Mouse (Mus musculus): Measurements from ENCODE around the gene Gm10642. TPM values are rescaled to one million over a fixed set of nuclear protein-coding genes. Genes with fewer than 3 reads are reported as not detected.

The Gm10642 gene
- polyA plus RNA-seq, 1 experiment from 2014 or later = 0.42 TPM

GRCm38 (mm10) chr9:70657013-70657967 lies 1.2 kb downstream of the Gm10642 start, which contains the start of gene Mindy2:
TSS of gene Mindy2 (minus strand) at chr9:70657174.
- WGBS = under 1% methylated on average over 67 of the region's 67 CpGs
- Histone ChIP-seq H3K9ac (replicated peaks) (peak within 1 kb of the TSS; percentile 99), H3K9me3 (replicated peaks) (no peaks in the 10 kb centered on the region), H3K4me2 (peak within 1 kb of the TSS; percentile 71), H3K27me3 (replicated peaks) (no peaks in the 10 kb centered on the region), H3K27ac (replicated peaks) (peak within 1 kb of the TSS; percentile 97), H3K36me3 (no peaks in the 10 kb centered on the region), H3K4me3 (replicated peaks) (peak within 1 kb of the TSS; percentile 99), H3K4me1 (peaks cover 33% of the 10 kb centered on the region)
- ATAC-seq (ENCODE audit: low FRiP score) = peak; percentile 97

GRCm38 (mm10) chr9:70658266-70658665 lies 2.2 kb downstream of the Gm10642 start:
- Histone ChIP-seq H3K36me3 (no peaks in the 10 kb centered on the region), H3K9me3 (replicated peaks) (no peaks in the 10 kb centered on the region), H3K27ac (replicated peaks) (no peak overlapping the region), H3K4me1 (peaks cover 24% of the 10 kb centered on the region), H3K9ac (replicated peaks) (no peak overlapping the region), H3K27me3 (replicated peaks) (no peaks in the 10 kb centered on the region), H3K4me2 (no peak overlapping the region), H3K4me3 (replicated peaks) (no peak overlapping the region)
- ATAC-seq (ENCODE audit: low FRiP score) = no peak
- WGBS = 61% methylated on average over 2 of the region's 2 CpGs

GRCm38 (mm10) chr9:70664847-70665246 lies 8.8 kb downstream of the Gm10642 start:
- H3K9me3 ChIP-seq (replicated peaks) = no peaks in the 10 kb centered on the region
- H3K4me2 ChIP-seq = no peak overlapping the region
- H3K36me3 ChIP-seq = no peaks in the 10 kb centered on the region
- H3K4me1 ChIP-seq = no peaks in the 10 kb centered on the region
- H3K27me3 ChIP-seq (replicated peaks) = no peaks in the 10 kb centered on the region
- H3K9ac ChIP-seq (replicated peaks) = no peak overlapping the region
- no peak overlapping the region for H3K27ac ChIP-seq (replicated peaks)
- no peak overlapping the region for H3K4me3 ChIP-seq (replicated peaks)
- no peak for ATAC-seq (ENCODE audit: low FRiP score)
- 79% methylated on average over 4 of the region's 4 CpGs for WGBS

GRCm38 (mm10) chr9:70665372-70666145 lies 9.5 kb downstream of the Gm10642 start:
- WGBS = 72% methylated on average over 16 of the region's 16 CpGs
- Histone ChIP-seq H3K4me2 (no peak overlapping the region), H3K9me3 (replicated peaks) (no peaks in the 10 kb centered on the region), H3K4me1 (no peaks in the 10 kb centered on the region), H3K4me3 (replicated peaks) (no peak overlapping the region), H3K27ac (replicated peaks) (no peak overlapping the region), H3K36me3 (no peaks in the 10 kb centered on the region), H3K27me3 (replicated peaks) (no peaks in the 10 kb centered on the region), H3K9ac (replicated peaks) (no peak overlapping the region)
- no peak for ATAC-seq (ENCODE audit: low FRiP score)

GRCm38 (mm10) chr9:70666811-70667210 lies 10.8 kb downstream of the Gm10642 start:
- no peak overlapping the region for H3K4me2 ChIP-seq

GRCm38 (mm10) chr9:70668048-70668447 lies 12.0 kb downstream of the Gm10642 start:
- H3K9me3 ChIP-seq (replicated peaks) = no peaks in the 10 kb centered on the region
- H3K27ac ChIP-seq (replicated peaks) = no peak overlapping the region
- H3K4me1 ChIP-seq = no peaks in the 10 kb centered on the region
- H3K4me2 ChIP-seq = no peak overlapping the region
- no peaks in the 10 kb centered on the region for H3K27me3 ChIP-seq (replicated peaks)
- no peak for ATAC-seq (ENCODE audit: low FRiP score)
- H3K4me3 ChIP-seq (replicated peaks) = no peak overlapping the region
- H3K9ac ChIP-seq (replicated peaks) = no peak overlapping the region
- H3K36me3 ChIP-seq = no peaks in the 10 kb centered on the region

More at GRCm38 (mm10) chr9:70666811-70667210, 10.8 kb downstream of the Gm10642 start:
- no peaks in the 10 kb centered on the region for H3K27me3 ChIP-seq (replicated peaks)
- ATAC-seq (ENCODE audit: low FRiP score) = no peak
- no peaks in the 10 kb centered on the region for H3K36me3 ChIP-seq
- H3K27ac ChIP-seq (replicated peaks) = no peak overlapping the region
- WGBS = 77% methylated on average over 7 of the region's 7 CpGs
- no peak overlapping the region for H3K9ac ChIP-seq (replicated peaks)
- no peaks in the 10 kb centered on the region for H3K9me3 ChIP-seq (replicated peaks)
- no peak overlapping the region for H3K4me3 ChIP-seq (replicated peaks)
- no peaks in the 10 kb centered on the region for H3K4me1 ChIP-seq

- Histone ChIP-seq H3K9me3 (replicated peaks) (no peaks in the 10 kb centered on the region), H3K4me2 (no peak overlapping the region), H3K9ac (replicated peaks) (no peak overlapping the region), H3K36me3 (no peaks in the 10 kb centered on the region), H3K27ac (replicated peaks) (no peak overlapping the region), H3K27me3 (replicated peaks) (no peaks in the 10 kb centered on the region), H3K4me3 (replicated peaks) (no peak overlapping the region), H3K4me1 (no peaks in the 10 kb centered on the region)
- 67% methylated on average over 2 of the region's 2 CpGs for WGBS
- no peak for ATAC-seq (ENCODE audit: low FRiP score)
Measured at GRCm38 (mm10) chr9:70669197-70669596, 13.1 kb downstream of the Gm10642 start.

- Histone ChIP-seq H3K4me2 (no peak overlapping the region), H3K27me3 (replicated peaks) (no peaks in the 10 kb centered on the region), H3K27ac (replicated peaks) (no peak overlapping the region), H3K36me3 (no peaks in the 10 kb centered on the region), H3K4me1 (no peaks in the 10 kb centered on the region), H3K9ac (replicated peaks) (no peak overlapping the region), H3K4me3 (replicated peaks) (no peak overlapping the region), H3K9me3 (replicated peaks) (no peaks in the 10 kb centered on the region)
- no peak for ATAC-seq (ENCODE audit: low FRiP score)
- WGBS = 89% methylated on average over 6 of the region's 6 CpGs
Measured at GRCm38 (mm10) chr9:70670381-70670780, 14.3 kb downstream of the Gm10642 start.

- Histone ChIP-seq H3K9me3 (replicated peaks) (no peaks in the 10 kb centered on the region), H3K4me2 (no peak overlapping the region), H3K36me3 (no peaks in the 10 kb centered on the region), H3K9ac (replicated peaks) (no peak overlapping the region), H3K4me1 (no peaks in the 10 kb centered on the region), H3K4me3 (replicated peaks) (no peak overlapping the region), H3K27me3 (replicated peaks) (no peaks in the 10 kb centered on the region), H3K27ac (replicated peaks) (no peak overlapping the region)
- no peak for ATAC-seq (ENCODE audit: low FRiP score)
- WGBS = 85% methylated on average over 6 of the region's 6 CpGs
Measured at GRCm38 (mm10) chr9:70671278-70671677, 15.2 kb downstream of the Gm10642 start.

- no peak overlapping the region for H3K4me3 ChIP-seq (replicated peaks)
- no peak overlapping the region for H3K9ac ChIP-seq (replicated peaks)
- no peak overlapping the region for H3K4me2 ChIP-seq
- H3K27ac ChIP-seq (replicated peaks) = no peak overlapping the region
- ATAC-seq (ENCODE audit: low FRiP score) = no peak
- no peaks in the 10 kb centered on the region for H3K27me3 ChIP-seq (replicated peaks)
- no peaks in the 10 kb centered on the region for H3K4me1 ChIP-seq
- H3K9me3 ChIP-seq (replicated peaks) = no peaks in the 10 kb centered on the region
- H3K36me3 ChIP-seq = no peaks in the 10 kb centered on the region
- 61% methylated on average over 10 of the region's 10 CpGs for WGBS
Measured at GRCm38 (mm10) chr9:70671772-70672579, 15.9 kb downstream of the Gm10642 start.

GRCm38 (mm10) chr9:70673656-70674055 lies 17.6 kb downstream of the Gm10642 start:
- Histone ChIP-seq H3K27me3 (replicated peaks) (no peaks in the 10 kb centered on the region), H3K4me1 (no peaks in the 10 kb centered on the region), H3K36me3 (no peaks in the 10 kb centered on the region), H3K4me3 (replicated peaks) (no peak overlapping the region), H3K9me3 (replicated peaks) (no peaks in the 10 kb centered on the region), H3K27ac (replicated peaks) (no peak overlapping the region), H3K9ac (replicated peaks) (no peak overlapping the region), H3K4me2 (no peak overlapping the region)
- 97% methylated on average over 4 of the region's 4 CpGs for WGBS
- no peak for ATAC-seq (ENCODE audit: low FRiP score)

Measured in neural tube, embryonic 15.5 days (tissue).